Mouse (Mus musculus) megakaryocyte, embryonic 14.5 days (primary cell): ENCODE results near the gene Galnt10.

Source experiments
- FLI1 ChIP-seq: IDR thresholded peaks from 2 replicates; pipeline ENCODE4 v1.6.1; 2012; ENCODE audit warnings: low read length, inconsistent platforms, mixed read lengths
- GATA1 ChIP-seq: IDR thresholded peaks from 3 replicates; pipeline ENCODE4 v1.6.1; 2012; ENCODE audit warnings: mixed read lengths, low read length, inconsistent platforms, borderline replicate concordance

DNA sequence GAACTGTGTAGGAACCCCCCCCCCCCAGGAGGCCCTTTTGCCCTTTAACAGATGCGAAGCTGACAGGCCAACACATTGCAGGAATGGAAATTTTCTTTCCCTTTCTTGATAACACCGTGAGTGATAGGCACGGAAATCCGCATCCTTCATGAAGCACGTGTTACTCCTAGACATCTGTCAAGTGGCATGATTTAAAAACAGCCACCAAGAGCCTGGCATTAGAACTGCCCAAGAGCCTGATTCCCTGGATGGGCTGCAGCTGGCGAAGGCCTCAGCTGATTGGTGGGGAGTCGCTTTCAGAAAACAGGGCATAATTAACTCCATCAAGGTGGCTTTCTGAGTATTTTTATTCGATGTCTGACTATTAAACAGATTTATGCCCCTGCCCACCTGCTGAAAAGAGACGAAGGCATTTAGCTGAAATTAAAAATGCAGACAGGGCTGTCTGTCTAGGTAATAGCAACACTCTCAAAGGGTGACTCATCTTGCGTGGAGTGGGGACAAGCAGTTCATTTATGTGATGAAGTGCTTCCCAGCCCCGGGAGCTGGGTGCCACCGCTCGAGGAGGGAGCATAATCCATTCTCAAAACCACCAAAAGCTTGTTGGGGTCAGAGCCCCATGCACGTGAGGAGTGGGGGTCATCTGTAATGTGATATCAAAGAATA, 108.4 kb downstream of the Galnt10 start:
- TF ChIP-seq GATA1 (no peak), FLI1 (no peak)
